Mouse (Mus musculus): ENCODE measurements at regions not wholly inside any gene's neighbourhood (a gene's known extent, or its start where the extent isn't known, plus 50 kb on each side); places are given as distances from the start of the nearest gene placed in this dataset.
A peak's percentile ranks its signal among the peaks of the same experiment; 100 is the strongest.

DNA sequence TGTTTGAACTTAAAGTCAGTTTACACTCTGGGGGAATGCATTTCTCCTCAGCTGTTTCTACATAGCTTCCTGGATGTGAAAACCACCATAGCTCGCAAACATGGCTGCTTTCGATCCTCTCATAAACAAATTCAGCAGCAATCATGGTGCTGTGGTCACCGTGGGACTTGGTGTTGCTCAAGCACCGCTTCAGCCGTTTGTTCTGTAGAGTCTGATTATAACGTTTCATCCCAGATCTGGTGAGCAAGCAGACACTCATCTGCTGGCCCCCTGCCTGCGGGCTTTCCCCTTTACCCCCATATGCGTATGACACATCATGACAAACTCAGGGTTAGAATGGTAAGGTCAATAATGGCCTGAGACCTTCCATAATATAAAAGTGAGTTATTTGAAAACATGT, 170.3 kb upstream of the Dapk1 start:
- DNase-seq (ENCODE audit: low spot score): no peak
- peaks cover 3% of the 10 kb centered on the region; the same call in 1 of the 2 replicates for H3K9me3 ChIP-seq (ENCODE audit: control insufficient read depth, low read length)
- no peak overlapping the region for H3K4me2 ChIP-seq (ENCODE audit: low read depth, severe bottlenecking)
- no peaks in the 10 kb centered on the region for H3K27me3 ChIP-seq (ENCODE audit: control insufficient read depth, insufficient read depth, low read length)
- no peak for ATAC-seq (ENCODE audit: insufficient number of reproducible peaks, low FRiP score, low TSS enrichment, low read depth)
- WGBS: 90% methylated on average over 8 of the region's 8 CpGs
- peaks cover 22% of the 10 kb centered on the region for H3K4me1 ChIP-seq (ENCODE audit: control insufficient read depth, insufficient read depth, low read length)
- no peaks in the 10 kb centered on the region for H3K36me3 ChIP-seq (ENCODE audit: control insufficient read depth, insufficient read depth, low read length)
- H3K9ac ChIP-seq (ENCODE audit: low read length): no peak overlapping the region
- H3K27ac ChIP-seq (replicated peaks; ENCODE audit: low read depth, low read length): no peak overlapping the region
- no peak overlapping the region for H3K4me3 ChIP-seq (ENCODE audit: low read depth, low read length)

DNA sequence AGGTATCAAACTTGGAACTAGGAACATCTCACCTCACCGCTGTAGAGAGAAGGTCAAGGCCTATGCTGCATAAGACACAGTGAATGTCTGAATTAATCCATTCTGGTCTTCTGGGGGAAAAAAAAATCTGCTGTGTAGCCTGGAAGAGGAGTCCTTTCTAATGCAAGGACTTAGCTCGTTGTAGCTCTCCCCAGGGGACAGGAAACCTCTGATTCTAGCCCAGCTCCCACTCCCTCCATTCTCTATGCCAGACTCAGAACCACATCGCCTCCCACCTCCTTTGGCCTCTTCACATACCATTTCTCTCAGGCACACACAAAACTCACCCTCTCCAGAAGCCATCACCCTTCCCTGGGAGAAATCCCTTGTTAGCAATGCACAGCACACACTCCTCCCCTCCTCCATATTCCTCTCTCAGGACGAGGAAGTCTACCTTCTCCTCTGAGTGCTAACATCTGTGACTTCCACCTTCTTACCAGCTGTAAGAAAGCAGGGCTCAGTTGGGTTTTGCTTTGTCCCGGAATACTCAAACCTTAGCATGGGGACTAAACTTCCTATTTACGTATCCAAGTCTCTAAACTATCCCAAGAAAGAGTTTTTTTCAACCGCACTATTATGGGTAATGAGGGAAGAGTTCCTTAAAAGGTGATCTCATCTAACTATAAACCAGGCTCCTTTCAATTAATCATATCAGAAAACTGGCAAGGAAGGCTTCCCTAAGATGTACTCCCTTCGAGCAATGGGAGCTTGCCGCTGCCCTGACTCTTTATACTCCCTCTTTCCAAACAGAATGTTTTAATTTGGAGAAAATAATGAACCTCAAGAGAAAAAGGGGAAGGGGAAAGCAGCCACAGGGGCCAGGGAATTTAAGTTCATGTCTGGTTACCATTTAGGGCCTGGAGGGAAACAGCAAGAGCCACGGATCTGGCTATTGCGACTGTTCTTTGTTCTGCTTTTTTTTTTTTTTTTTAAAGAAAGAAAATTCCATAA, 167.2 kb upstream of the Dapk1 start:
- Histone ChIP-seq H3K4me3 (ENCODE audit: low read depth, low read length) (no peak overlapping the region), H3K36me3 (ENCODE audit: control insufficient read depth, insufficient read depth, low read length) (no peaks in the 10 kb centered on the region), H3K9ac (ENCODE audit: low read length) (no peak overlapping the region; the same call in 1 of the 2 replicates), H3K4me1 (ENCODE audit: control insufficient read depth, insufficient read depth, low read length) (peaks cover 9% of the 10 kb centered on the region), H3K4me2 (ENCODE audit: low read depth, severe bottlenecking) (no peak overlapping the region), H3K9me3 (ENCODE audit: control insufficient read depth, low read length) (peaks cover 3% of the 10 kb centered on the region; the same call in 1 of the 2 replicates), H3K27me3 (ENCODE audit: control insufficient read depth, insufficient read depth, low read length) (no peaks in the 10 kb centered on the region), H3K27ac (replicated peaks; ENCODE audit: low read depth, low read length) (peak overlapping the region; percentile 92)
- DNase-seq (ENCODE audit: low spot score) (peak; percentile 64), ATAC-seq (ENCODE audit: insufficient number of reproducible peaks, low FRiP score, low TSS enrichment, low read depth) (peak; percentile 69; the same call in 1 of the 2 replicates)
- WGBS: 28% methylated on average over 11 of the region's 11 CpGs

DNA sequence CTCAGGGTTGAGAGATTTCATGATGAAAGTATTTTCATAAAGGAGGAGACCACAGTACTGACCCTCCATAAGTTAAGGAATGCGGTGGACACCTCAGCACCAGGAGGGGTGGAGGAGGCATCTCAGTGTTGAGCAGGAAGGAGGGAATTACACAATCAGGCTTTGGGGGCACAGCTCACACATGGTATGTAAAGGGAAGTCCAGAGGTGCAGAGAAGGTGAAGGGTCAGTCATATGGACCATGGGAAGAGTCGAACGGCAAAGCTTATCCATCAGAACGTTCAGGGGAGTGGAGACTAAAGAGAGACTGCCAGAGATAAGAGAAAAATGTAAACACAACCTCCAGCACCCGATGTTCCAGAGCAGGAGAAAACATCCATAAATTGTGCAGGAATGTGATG, 166.4 kb upstream of the Dapk1 start:
- 27% methylated on average over 5 of the region's 5 CpGs for WGBS

DNA sequence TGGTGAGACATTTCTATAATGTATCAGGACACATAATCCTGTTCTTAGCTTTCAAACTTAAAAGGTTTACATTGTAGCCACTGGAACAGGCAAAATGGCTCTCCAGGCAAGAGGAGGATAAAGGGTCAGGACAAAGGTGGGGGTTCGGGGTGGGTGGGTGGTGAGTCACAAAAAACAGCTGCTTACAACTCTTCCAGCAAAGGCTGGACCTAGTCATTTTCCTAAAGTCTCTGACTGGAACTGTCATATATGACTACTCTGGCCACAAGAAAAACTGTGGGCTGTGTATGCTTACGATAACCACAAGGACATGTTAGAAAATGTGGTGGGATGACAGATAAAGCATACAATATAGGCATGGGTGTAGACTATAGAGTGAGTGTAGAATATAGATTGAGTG, 163.6 kb upstream of the Dapk1 start:
- no peak overlapping the region for H3K27ac ChIP-seq (replicated peaks; ENCODE audit: low read depth, low read length)
- no peak overlapping the region for H3K4me2 ChIP-seq (ENCODE audit: low read depth, severe bottlenecking)
- H3K4me1 ChIP-seq (ENCODE audit: control insufficient read depth, insufficient read depth, low read length): peaks cover 22% of the 10 kb centered on the region

More for the DNA sequence above, 166.4 kb upstream of the Dapk1 start:
- Histone ChIP-seq H3K4me3 (ENCODE audit: low read depth, low read length) (no peak overlapping the region), H3K27me3 (ENCODE audit: control insufficient read depth, insufficient read depth, low read length) (no peaks in the 10 kb centered on the region), H3K4me1 (ENCODE audit: control insufficient read depth, insufficient read depth, low read length) (peaks cover 15% of the 10 kb centered on the region), H3K27ac (replicated peaks; ENCODE audit: low read depth, low read length) (peak overlapping the region; percentile 92), H3K9ac (ENCODE audit: low read length) (no peak overlapping the region), H3K9me3 (ENCODE audit: control insufficient read depth, low read length) (peaks cover 3% of the 10 kb centered on the region; the same call in 1 of the 2 replicates), H3K36me3 (ENCODE audit: control insufficient read depth, insufficient read depth, low read length) (no peaks in the 10 kb centered on the region), H3K4me2 (ENCODE audit: low read depth, severe bottlenecking) (no peak overlapping the region)
- no peak; the same call in 1 of the 2 replicates for ATAC-seq (ENCODE audit: insufficient number of reproducible peaks, low FRiP score, low TSS enrichment, low read depth)
- DNase-seq (ENCODE audit: low spot score): peak; percentile 32

DNA sequence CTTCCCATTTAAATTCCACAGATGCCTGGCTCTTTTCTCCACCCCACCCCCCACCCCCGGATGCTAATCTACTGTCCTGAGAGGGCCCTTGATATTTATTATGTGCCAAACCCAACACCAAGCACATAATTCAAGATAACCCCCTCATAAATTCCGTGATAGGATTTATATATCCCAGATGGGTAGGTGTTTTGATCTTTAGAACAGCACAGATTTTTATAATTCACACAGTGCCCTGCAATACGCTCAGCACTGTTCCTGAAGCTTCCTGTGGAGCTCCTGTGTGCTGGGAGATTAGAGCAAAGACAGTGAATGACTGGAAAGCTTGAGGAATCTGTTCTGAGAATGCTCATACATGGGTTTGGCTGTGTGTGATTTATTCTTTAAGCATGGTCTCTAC, 161.2 kb upstream of the Dapk1 start:
- Histone ChIP-seq H3K4me3 (ENCODE audit: low read depth, low read length) (no peak overlapping the region), H3K27ac (replicated peaks; ENCODE audit: low read depth, low read length) (peak overlapping the region; percentile 36; the same call in 1 of the 2 replicates), H3K9ac (ENCODE audit: low read length) (no peak overlapping the region), H3K4me2 (ENCODE audit: low read depth, severe bottlenecking) (no peak overlapping the region), H3K9me3 (ENCODE audit: control insufficient read depth, low read length) (no peaks in the 10 kb centered on the region), H3K4me1 (ENCODE audit: control insufficient read depth, insufficient read depth, low read length) (peaks cover 17% of the 10 kb centered on the region), H3K36me3 (ENCODE audit: control insufficient read depth, insufficient read depth, low read length) (no peaks in the 10 kb centered on the region), H3K27me3 (ENCODE audit: control insufficient read depth, insufficient read depth, low read length) (no peaks in the 10 kb centered on the region)
- 7% methylated on average over 3 of the region's 3 CpGs for WGBS
- no peak for DNase-seq (ENCODE audit: low spot score)
- 0 out of 2 replicates have a peak, but pooled peaks have one; percentile 54 for ATAC-seq (ENCODE audit: insufficient number of reproducible peaks, low FRiP score, low TSS enrichment, low read depth)

More for the DNA sequence above, 163.6 kb upstream of the Dapk1 start:
- no peak for DNase-seq (ENCODE audit: low spot score)
- 92% methylated on average over 2 of the region's 2 CpGs for WGBS
- no peak overlapping the region for H3K9ac ChIP-seq (ENCODE audit: low read length)
- H3K27me3 ChIP-seq (ENCODE audit: control insufficient read depth, insufficient read depth, low read length): no peaks in the 10 kb centered on the region
- ATAC-seq (ENCODE audit: insufficient number of reproducible peaks, low FRiP score, low TSS enrichment, low read depth): no peak
- H3K9me3 ChIP-seq (ENCODE audit: control insufficient read depth, low read length): no peaks in the 10 kb centered on the region; the same call in 1 of the 2 replicates
- no peak overlapping the region for H3K4me3 ChIP-seq (ENCODE audit: low read depth, low read length)
- no peaks in the 10 kb centered on the region for H3K36me3 ChIP-seq (ENCODE audit: control insufficient read depth, insufficient read depth, low read length)

DNA sequence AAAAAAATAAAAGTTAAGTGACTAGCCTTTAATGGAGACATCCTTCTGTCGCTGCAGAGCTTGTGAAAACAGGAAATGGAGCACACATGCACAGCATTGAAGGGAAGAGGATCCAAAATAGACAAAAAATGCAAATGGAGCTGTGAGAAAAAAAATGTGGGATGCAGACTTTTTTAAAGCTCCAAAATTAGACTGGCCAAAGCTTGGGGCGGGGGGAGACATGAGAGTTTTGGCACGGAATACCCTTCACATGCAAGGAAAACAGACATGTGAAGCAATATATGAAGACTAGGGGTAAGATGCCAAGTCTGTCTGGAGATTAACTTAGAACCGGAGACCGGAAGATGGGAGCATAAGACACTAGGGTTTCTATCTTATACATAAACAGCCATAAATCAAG, 156.6 kb upstream of the Dapk1 start:
- Histone ChIP-seq H3K4me2 (ENCODE audit: low read depth, severe bottlenecking) (no peak overlapping the region), H3K9ac (ENCODE audit: low read length) (no peak overlapping the region), H3K27ac (replicated peaks; ENCODE audit: low read depth, low read length) (no peak overlapping the region), H3K9me3 (ENCODE audit: control insufficient read depth, low read length) (no peaks in the 10 kb centered on the region), H3K4me1 (ENCODE audit: control insufficient read depth, insufficient read depth, low read length) (peaks cover 9% of the 10 kb centered on the region), H3K36me3 (ENCODE audit: control insufficient read depth, insufficient read depth, low read length) (no peaks in the 10 kb centered on the region), H3K27me3 (ENCODE audit: control insufficient read depth, insufficient read depth, low read length) (no peaks in the 10 kb centered on the region), H3K4me3 (ENCODE audit: low read depth, low read length) (no peak overlapping the region)
- 85% methylated on average over 5 of the region's 5 CpGs for WGBS
- no peak for DNase-seq (ENCODE audit: low spot score)
- ATAC-seq (ENCODE audit: insufficient number of reproducible peaks, low FRiP score, low TSS enrichment, low read depth): no peak

DNA sequence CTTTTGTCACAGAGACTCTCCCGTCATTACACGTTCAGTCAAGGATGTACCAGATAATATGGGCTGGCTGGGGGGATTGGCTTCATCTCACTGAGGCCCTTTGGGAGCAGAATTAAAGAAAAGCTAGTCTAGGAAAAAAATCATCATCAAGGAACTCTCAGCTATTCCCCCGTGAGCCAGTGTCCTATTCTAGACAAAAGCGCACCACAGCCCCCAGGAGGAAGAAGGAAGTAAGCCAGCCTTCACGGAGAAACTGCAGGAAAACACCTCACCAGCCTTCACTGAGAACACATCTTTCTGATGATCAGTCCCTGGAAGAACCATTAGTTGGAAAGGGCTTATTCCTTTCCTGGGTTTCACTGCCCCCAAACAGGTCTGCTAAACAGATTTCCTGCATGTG, 154.8 kb upstream of the Dapk1 start:
- ATAC-seq (ENCODE audit: insufficient number of reproducible peaks, low FRiP score, low TSS enrichment, low read depth) (no peak), DNase-seq (ENCODE audit: low spot score) (no peak)
- Histone ChIP-seq H3K9ac (ENCODE audit: low read length) (no peak overlapping the region), H3K4me3 (ENCODE audit: low read depth, low read length) (no peak overlapping the region), H3K9me3 (ENCODE audit: control insufficient read depth, low read length) (no peaks in the 10 kb centered on the region), H3K4me2 (ENCODE audit: low read depth, severe bottlenecking) (no peak overlapping the region), H3K36me3 (ENCODE audit: control insufficient read depth, insufficient read depth, low read length) (no peaks in the 10 kb centered on the region), H3K4me1 (ENCODE audit: control insufficient read depth, insufficient read depth, low read length) (peaks cover 7% of the 10 kb centered on the region; the same call in 1 of the 2 replicates), H3K27me3 (ENCODE audit: control insufficient read depth, insufficient read depth, low read length) (no peaks in the 10 kb centered on the region), H3K27ac (replicated peaks; ENCODE audit: low read depth, low read length) (peak overlapping the region; percentile 22; the same call in 1 of the 2 replicates)
- 59% methylated on average over 5 of the region's 5 CpGs for WGBS

DNA sequence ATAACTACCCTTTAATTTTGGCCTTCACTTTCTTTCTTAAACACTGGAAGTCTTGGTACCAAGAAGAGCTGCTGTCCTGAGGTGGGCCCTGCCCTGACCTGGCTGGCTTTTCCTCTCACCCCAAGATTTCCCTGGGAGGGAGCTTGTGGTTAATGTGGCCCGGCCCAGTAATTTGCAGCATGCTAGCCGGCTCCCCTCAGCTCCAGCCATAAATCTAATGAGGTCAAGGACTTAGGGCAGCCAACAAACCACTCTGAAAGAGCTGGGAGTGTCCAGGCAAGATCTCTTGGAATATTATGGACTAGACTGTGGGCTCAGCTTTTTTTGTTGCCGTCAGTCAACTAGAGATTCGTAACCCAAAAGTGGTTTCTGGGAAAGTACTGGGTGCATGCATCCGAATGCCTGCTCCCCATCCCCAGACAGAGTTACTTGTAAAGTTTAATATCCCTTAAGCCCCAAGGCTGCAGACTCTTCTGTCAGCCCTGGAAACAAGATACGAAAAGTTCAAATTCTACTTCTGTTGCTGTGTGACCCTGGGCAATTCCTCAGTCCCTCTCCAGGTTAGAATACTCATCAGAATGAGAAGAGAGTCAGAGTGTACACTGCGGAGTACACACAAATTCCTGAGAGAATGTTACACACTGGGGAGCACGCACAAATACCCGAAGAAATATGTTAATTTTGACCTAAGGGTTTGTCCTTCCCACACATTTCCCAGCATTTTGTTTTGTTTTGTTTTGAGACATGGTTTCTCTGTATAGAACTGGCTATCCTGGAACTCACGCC, 150.8 kb upstream of the Dapk1 start:
- DNase-seq (ENCODE audit: low spot score): peak; percentile 53

More for the DNA sequence above, 150.8 kb upstream of the Dapk1 start:
- Histone ChIP-seq H3K36me3 (ENCODE audit: control insufficient read depth, insufficient read depth, low read length) (no peaks in the 10 kb centered on the region), H3K4me3 (ENCODE audit: low read depth, low read length) (no peak overlapping the region), H3K4me2 (ENCODE audit: low read depth, severe bottlenecking) (no peak overlapping the region), H3K27me3 (ENCODE audit: control insufficient read depth, insufficient read depth, low read length) (no peaks in the 10 kb centered on the region), H3K4me1 (ENCODE audit: control insufficient read depth, insufficient read depth, low read length) (peaks cover 21% of the 10 kb centered on the region), H3K9me3 (ENCODE audit: control insufficient read depth, low read length) (no peaks in the 10 kb centered on the region), H3K27ac (replicated peaks; ENCODE audit: low read depth, low read length) (peak overlapping the region; percentile 39; the same call in 1 of the 2 replicates), H3K9ac (ENCODE audit: low read length) (no peak overlapping the region)
- no peak for ATAC-seq (ENCODE audit: insufficient number of reproducible peaks, low FRiP score, low TSS enrichment, low read depth)
- WGBS: 47% methylated on average over 10 of the region's 10 CpGs

All from limb, embryonic 11.5 days (tissue).